Mouse (Mus musculus) cerebellum, adult 11-12 months (tissue): ENCODE measurements around the gene Ankrd61.

Experiments
- DNase-seq: peaks from one replicate; pipeline ENCODE4 v3.0.0; 2022

The Ankrd61 gene

GRCm38 (mm10) chr5:143897635-143898330, at the start of gene Ankrd61:
Gene Ankrd61 (minus strand): TSS chr5:143897685.
- no peak for DNase-seq

GRCm38 (mm10) chr5:143943231-143944125, 46.0 kb upstream of the Ankrd61 start:
- no peak for DNase-seq

GRCm38 (mm10) chr5:143941588-143941987, 44.1 kb upstream of the Ankrd61 start:
- DNase-seq: no peak

GRCm38 (mm10) chr5:143936156-143936555, 38.7 kb upstream of the Ankrd61 start:
- no peak for DNase-seq

- no peak for DNase-seq
Observed at GRCm38 (mm10) chr5:143933875-143934274, 36.4 kb upstream of the Ankrd61 start.

- DNase-seq: no peak
Observed at GRCm38 (mm10) chr5:143933414-143933813, 35.9 kb upstream of the Ankrd61 start.

- no peak for DNase-seq
Observed at GRCm38 (mm10) chr5:143932831-143933230, 35.3 kb upstream of the Ankrd61 start, which contains the start of gene Rsph10b. Gene Rsph10b (plus strand): TSS chr5:143933035.

GRCm38 (mm10) chr5:143931863-143932580, 34.5 kb upstream of the Ankrd61 start:
- no peak for DNase-seq

- DNase-seq: no peak
Observed at GRCm38 (mm10) chr5:143930656-143931055, 33.2 kb upstream of the Ankrd61 start.

GRCm38 (mm10) chr5:143929291-143929690, 31.8 kb upstream of the Ankrd61 start:
- DNase-seq: no peak

GRCm38 (mm10) chr5:143927875-143928274, 30.4 kb upstream of the Ankrd61 start, which contains the start of gene Gm42421:
Gene Gm42421 (plus strand): TSS chr5:143928175.
- DNase-seq: no peak

- DNase-seq: no peak
Observed at GRCm38 (mm10) chr5:143924781-143925452, 27.4 kb upstream of the Ankrd61 start.

- DNase-seq: no peak
Observed at GRCm38 (mm10) chr5:143918120-143918519, 20.6 kb upstream of the Ankrd61 start.

- DNase-seq: no peak
Observed at GRCm38 (mm10) chr5:143917418-143917817, 19.9 kb upstream of the Ankrd61 start.

GRCm38 (mm10) chr5:143916221-143916620, 18.7 kb upstream of the Ankrd61 start:
- no peak for DNase-seq

GRCm38 (mm10) chr5:143909417-143910400, 12.2 kb upstream of the Ankrd61 start, which contains the start of the genes Aimp2 and Pms2:
Gene Aimp2 (minus strand): TSS chr5:143909847.
Gene Pms2 (plus strand): TSS chr5:143909964.
- DNase-seq: peak; percentile 97

- DNase-seq: no peak
Observed at GRCm38 (mm10) chr5:143908926-143909325, 11.4 kb upstream of the Ankrd61 start.

GRCm38 (mm10) chr5:143906429-143906828, 8.9 kb upstream of the Ankrd61 start:
- DNase-seq: no peak

- no peak for DNase-seq
Observed at GRCm38 (mm10) chr5:143903813-143904212, 6.3 kb upstream of the Ankrd61 start.

GRCm38 (mm10) chr5:143902111-143902510, 4.6 kb upstream of the Ankrd61 start:
- peak; percentile 23 for DNase-seq

- DNase-seq: no peak
Observed at GRCm38 (mm10) chr5:143893396-143893795, 4.1 kb downstream of the Ankrd61 start.
